Mouse (Mus musculus): ENCODE data around the gene Meltf.
"Not testable (repeated sequence)": the region's sequence is repeated elsewhere in the genome, so short reads cannot be mapped to it uniquely, and the experiment has no call there.

Meltf gene

GRCm38 (mm10) chr16:31933751-31934549 lies 55.3 kb downstream of the Meltf start, which contains the start of gene Pigz:
Pigz (plus strand) TSS chr16:31933851.
- peak; percentile 49 to 66 for DNase-seq (ENCODE audit: low spot score in 2 of 2)

- DNase-seq (ENCODE audit: low spot score in 2 of 2) = no peak
These were observed 56.0 kb downstream of the Meltf start for GRCm38 (mm10) chr16:31934550-31935010.

GRCm38 (mm10) chr16:31935091-31935979 lies 56.7 kb downstream of the Meltf start:
- no peak for DNase-seq (ENCODE audit: low spot score in 2 of 2)

- DNase-seq (ENCODE audit: low spot score in 2 of 2) = no peak
These were observed 58.0 kb downstream of the Meltf start for GRCm38 (mm10) chr16:31936568-31936967.

- DNase-seq (ENCODE audit: low spot score in 2 of 2) = no peak
These were observed 60.2 kb downstream of the Meltf start for GRCm38 (mm10) chr16:31938856-31939255.

GRCm38 (mm10) chr16:31940586-31940985 lies 62.0 kb downstream of the Meltf start:
- no peak for DNase-seq (ENCODE audit: low spot score in 2 of 2)

GRCm38 (mm10) chr16:31943980-31944379 lies 65.4 kb downstream of the Meltf start:
- peak in 1 of 2 experiments; percentile 63 for DNase-seq (ENCODE audit: low spot score in 2 of 2)

- no peak for DNase-seq (ENCODE audit: low spot score in 2 of 2)
These were observed 66.2 kb downstream of the Meltf start for GRCm38 (mm10) chr16:31944698-31945255.

- no peak for DNase-seq (ENCODE audit: low spot score in 2 of 2)
These were observed 66.8 kb downstream of the Meltf start for GRCm38 (mm10) chr16:31945372-31945771.

GRCm38 (mm10) chr16:31945986-31946385 lies 67.4 kb downstream of the Meltf start:
- not testable (repeated sequence) for DNase-seq (ENCODE audit: low spot score in 2 of 2)

- no peak for DNase-seq (ENCODE audit: low spot score in 2 of 2)
These were observed 68.7 kb downstream of the Meltf start for GRCm38 (mm10) chr16:31947333-31947732.

GRCm38 (mm10) chr16:31947901-31948316 lies 69.3 kb downstream of the Meltf start:
- no peak for DNase-seq (ENCODE audit: low spot score in 2 of 2)

- peak; percentile 90 to 93 for DNase-seq (ENCODE audit: low spot score in 2 of 2)
These were observed 69.8 kb downstream of the Meltf start, which contains the start of the genes 0610012G03Rik and Ncbp2 for GRCm38 (mm10) chr16:31948345-31948774. 0610012G03Rik (minus strand) TSS chr16:31948494. Ncbp2 (plus strand) TSS chr16:31948513.
